Mouse (Mus musculus) lung, embryonic 16.5 days (tissue): ENCODE data around the gene Slc9a8. TPM values are rescaled to one million over a fixed set of nuclear protein-coding genes. Genes with fewer than 3 reads are reported as not detected.

Experiments used
- ATAC-seq: fragments of 200-750 bp; cut with Nextera tagmentation; 2 replicates; pipeline ENCODE4 v1.8.0; 2017; ENCODE audit warnings: low read depth, mild to moderate bottlenecking, moderate library complexity
- H3K27ac ChIP-seq: fragments of 300-500 bp; sonication (generic); 2 replicates; pipeline ENCODE4 v1.5.1; 2014; ENCODE audit warnings: mild to moderate bottlenecking, control low read depth, low read length
- H3K27me3 ChIP-seq: fragments of 300-500 bp; sonication (generic); 2 replicates; pipeline ENCODE4 v1.6.1; 2014; ENCODE audit warnings: low read depth, low read length, mixed read lengths; ENCODE audit not compliant: control insufficient read depth, insufficient read depth
- H3K36me3 ChIP-seq: fragments of 300-500 bp; sonication (generic); 2 replicates; pipeline ENCODE4 v1.6.1; 2014; ENCODE audit warnings: low read length; ENCODE audit not compliant: control insufficient read depth, insufficient read depth
- H3K4me1 ChIP-seq: fragments of 300-500 bp; sonication (generic); replicated peaks from 2 replicates; pipeline ENCODE4 v1.6.1; 2014; ENCODE audit warnings: low read length, mixed read lengths; ENCODE audit not compliant: control insufficient read depth, insufficient read depth
- H3K4me2 ChIP-seq: fragments of 300-500 bp; sonication (generic); 2 replicates; pipeline ENCODE4 v1.6.1; 2014; ENCODE audit warnings: low read depth, low read length, control low read depth
- H3K4me3 ChIP-seq: fragments of 300-500 bp; sonication (generic); 2 replicates; pipeline ENCODE4 v1.5.1; 2014; ENCODE audit warnings: mild to moderate bottlenecking, low read length, control low read depth
- H3K9ac ChIP-seq: fragments of 300-500 bp; sonication (generic); 2 replicates; pipeline ENCODE4 v1.6.1; 2014; ENCODE audit warnings: low read length, control low read depth
- H3K9me3 ChIP-seq: fragments of 300-500 bp; sonication (generic); 2 replicates; pipeline ENCODE4 v1.6.1; 2016; ENCODE audit warnings: low read length; ENCODE audit not compliant: control insufficient read depth
- WGBS: fragments of 180-500 bp; shearing (Covaris S2); extraction: QIAGEN DNeasy Blood & Tissue Kit; methylation state at CpG from one replicate; pipeline ENCODE4 v1.1.7; 2014; 5-methylcytosine and 5-hydroxymethylcytosine counted together
- polyA plus RNA-seq: library from polyadenylated mRNA; unstranded; fragments of >200 nt; fragmentation: Nextera tagmentation; extraction: Ambion mirVana; gene quantifications from 2 replicates; pipeline ENCODE4 v1.2.1, GENCODE M21; 2015

Slc9a8 gene
- polyA plus RNA-seq, 1 experiment from 2014 or later, result 24.0 TPM

GRCm38 (mm10) chr2:167423031-167423611, 1.6 kb downstream of the Slc9a8 start:
- Histone ChIP-seq H3K4me2 (no peak overlapping the region), H3K9ac (no peak overlapping the region), H3K27me3 (no peaks in the 10 kb centered on the region), H3K36me3 (peaks cover 14% of the 10 kb centered on the region), H3K27ac (no peak overlapping the region), H3K4me3 (no peak overlapping the region), H3K4me1 (peaks cover 12% of the 10 kb centered on the region), H3K9me3 (0 out of 2 replicates have a peak, but pooled peaks cover 3% of the 10 kb centered on the region)
- 86% methylated on average over 5 of the region's 5 CpGs for WGBS
- ATAC-seq, result no peak

GRCm38 (mm10) chr2:167424040-167424439, 2.5 kb downstream of the Slc9a8 start:
- Histone ChIP-seq H3K27ac (no peak overlapping the region), H3K27me3 (no peaks in the 10 kb centered on the region), H3K36me3 (peaks cover 18% of the 10 kb centered on the region), H3K4me1 (peaks cover 12% of the 10 kb centered on the region), H3K9me3 (0 out of 2 replicates have a peak, but pooled peaks cover 3% of the 10 kb centered on the region), H3K9ac (no peak overlapping the region), H3K4me2 (no peak overlapping the region), H3K4me3 (no peak overlapping the region)
- ATAC-seq, result no peak
- 80% methylated on average over 9 of the region's 9 CpGs for whole genome bisulfite sequencing

- no peak for ATAC-seq
- peaks cover 12% of the 10 kb centered on the region for H3K4me1 ChIP-seq
- WGBS, result 96% methylated on average over 3 of the region's 3 CpGs
- peaks cover 21% of the 10 kb centered on the region for H3K36me3 ChIP-seq
- no peak overlapping the region for H3K4me2 ChIP-seq
- no peaks in the 10 kb centered on the region for H3K9me3 ChIP-seq
- no peaks in the 10 kb centered on the region for H3K27me3 ChIP-seq
- H3K4me3 ChIP-seq, result no peak overlapping the region
- no peak overlapping the region for H3K27ac ChIP-seq
- H3K9ac ChIP-seq, result no peak overlapping the region
Measured at GRCm38 (mm10) chr2:167424516-167424915, 3.0 kb downstream of the Slc9a8 start.

GRCm38 (mm10) chr2:167425407-167425806, 3.9 kb downstream of the Slc9a8 start:
- ATAC-seq, result no peak
- H3K9me3 ChIP-seq, result no peaks in the 10 kb centered on the region
- H3K27me3 ChIP-seq, result no peaks in the 10 kb centered on the region
- H3K4me3 ChIP-seq, result no peak overlapping the region
- 71% methylated on average over 6 of the region's 6 CpGs for WGBS
- no peak overlapping the region for H3K27ac ChIP-seq
- no peak overlapping the region for H3K4me2 ChIP-seq
- H3K36me3 ChIP-seq, result peaks cover 21% of the 10 kb centered on the region
- H3K9ac ChIP-seq, result no peak overlapping the region
- peaks cover 10% of the 10 kb centered on the region for H3K4me1 ChIP-seq

- 89% methylated on average over 5 of the region's 5 CpGs for WGBS
- no peaks in the 10 kb centered on the region for H3K9me3 ChIP-seq
- no peaks in the 10 kb centered on the region for H3K4me1 ChIP-seq
- no peak for ATAC-seq
- no peak overlapping the region for H3K4me2 ChIP-seq
- H3K4me3 ChIP-seq, result no peak overlapping the region
- no peak overlapping the region for H3K9ac ChIP-seq
- H3K27ac ChIP-seq, result no peak overlapping the region
- no peaks in the 10 kb centered on the region for H3K27me3 ChIP-seq
- peaks cover 20% of the 10 kb centered on the region for H3K36me3 ChIP-seq
Measured at GRCm38 (mm10) chr2:167429596-167429995, 8.1 kb downstream of the Slc9a8 start.

GRCm38 (mm10) chr2:167430737-167431417, 9.4 kb downstream of the Slc9a8 start:
- Histone ChIP-seq H3K27ac (no peak overlapping the region), H3K36me3 (peaks cover 26% of the 10 kb centered on the region), H3K9me3 (no peaks in the 10 kb centered on the region), H3K9ac (no peak overlapping the region), H3K27me3 (no peaks in the 10 kb centered on the region), H3K4me1 (no peaks in the 10 kb centered on the region), H3K4me2 (no peak overlapping the region), H3K4me3 (no peak overlapping the region)
- ATAC-seq, result no peak
- WGBS, result 56% methylated on average over 9 of the region's 9 CpGs

- no peaks in the 10 kb centered on the region for H3K27me3 ChIP-seq
- WGBS, result 63% methylated on average over 7 of the region's 7 CpGs
- H3K9ac ChIP-seq, result no peak overlapping the region
- H3K36me3 ChIP-seq, result peaks cover 27% of the 10 kb centered on the region
- H3K9me3 ChIP-seq, result no peaks in the 10 kb centered on the region
- H3K4me3 ChIP-seq, result no peak overlapping the region
- no peaks in the 10 kb centered on the region for H3K4me1 ChIP-seq
- no peak for ATAC-seq
- H3K4me2 ChIP-seq, result no peak overlapping the region
- no peak overlapping the region for H3K27ac ChIP-seq
Measured at GRCm38 (mm10) chr2:167431418-167431776, 9.9 kb downstream of the Slc9a8 start.

- whole genome bisulfite sequencing, result 90% methylated on average over 6 of the region's 6 CpGs
- H3K4me1 ChIP-seq, result no peaks in the 10 kb centered on the region
- H3K4me2 ChIP-seq, result no peak overlapping the region
- no peak overlapping the region for H3K9ac ChIP-seq
- no peaks in the 10 kb centered on the region for H3K9me3 ChIP-seq
- H3K36me3 ChIP-seq, result peaks cover 24% of the 10 kb centered on the region
- no peak overlapping the region for H3K4me3 ChIP-seq
- no peak overlapping the region for H3K27ac ChIP-seq
- no peak for ATAC-seq
- H3K27me3 ChIP-seq, result no peaks in the 10 kb centered on the region
Measured at GRCm38 (mm10) chr2:167434570-167434969, 13.1 kb downstream of the Slc9a8 start.

- Histone ChIP-seq H3K4me3 (no peak overlapping the region), H3K9me3 (no peaks in the 10 kb centered on the region), H3K9ac (no peak overlapping the region), H3K36me3 (peaks cover 27% of the 10 kb centered on the region), H3K27me3 (no peaks in the 10 kb centered on the region), H3K4me2 (no peak overlapping the region), H3K4me1 (no peaks in the 10 kb centered on the region), H3K27ac (no peak overlapping the region)
- ATAC-seq, result no peak
- 93% methylated on average over 2 of the region's 2 CpGs for WGBS
Measured at GRCm38 (mm10) chr2:167435631-167436030, 14.1 kb downstream of the Slc9a8 start.
